Mouse (Mus musculus): ENCODE measurements around the gene Trex1.

Trex1 gene

GRCm38 (mm10) chr9:109084922-109085321, 25.4 kb upstream of the Trex1 start:
- DNase-seq (ENCODE audit: low read depth), result peak; percentile 40

- DNase-seq (ENCODE audit: low read depth), result peak; percentile 81
Observed at GRCm38 (mm10) chr9:109082124-109082800, 22.7 kb upstream of the Trex1 start, which contains the start of the genes Ccdc51 and Tma7. Ccdc51 (plus strand) TSS chr9:109082493. Tma7 (minus strand) TSS chr9:109082587.

- no peak for DNase-seq (ENCODE audit: low read depth)
Observed at GRCm38 (mm10) chr9:109081749-109082123, 22.2 kb upstream of the Trex1 start.

- DNase-seq (ENCODE audit: low read depth), result no peak
Observed at GRCm38 (mm10) chr9:109080516-109080915, 21.0 kb upstream of the Trex1 start.

GRCm38 (mm10) chr9:109073661-109074573, 14.4 kb upstream of the Trex1 start, which contains the start of gene Atrip:
Atrip (minus strand) TSS chr9:109074124.
- peak; percentile 85 for DNase-seq (ENCODE audit: low read depth)

DNA sequence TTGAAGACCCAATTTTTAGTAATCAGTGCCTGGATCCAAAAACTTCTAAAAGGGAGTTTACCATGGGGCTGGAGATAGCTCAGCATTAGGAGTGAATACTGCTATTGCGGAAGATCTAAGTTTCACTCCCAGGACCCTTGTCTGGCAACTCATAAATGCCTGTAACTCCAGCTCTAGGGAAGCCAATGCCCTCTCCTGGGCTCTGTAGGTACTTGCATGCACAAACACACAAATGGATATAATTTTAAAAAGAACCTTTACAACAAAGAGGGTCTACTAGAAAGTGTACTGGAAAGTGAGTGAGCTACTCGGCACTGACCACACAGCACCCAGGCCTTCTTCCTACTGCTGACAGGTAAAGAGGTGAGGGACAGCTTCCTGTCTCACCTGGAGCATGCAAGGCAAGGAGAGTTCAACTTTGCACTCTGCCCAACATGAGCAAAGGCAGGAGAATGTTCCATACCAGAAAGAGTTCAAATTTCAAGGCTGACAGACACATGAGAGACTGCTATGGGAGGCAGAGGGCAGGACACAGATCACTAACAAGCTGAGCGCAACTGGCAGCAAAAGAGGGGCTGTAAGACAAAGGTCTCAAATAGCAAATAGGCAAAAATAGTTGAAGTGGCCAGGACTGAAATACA, 8.7 kb upstream of the Trex1 start:
- DNase-seq (ENCODE audit: low read depth), result no peak

DNA sequence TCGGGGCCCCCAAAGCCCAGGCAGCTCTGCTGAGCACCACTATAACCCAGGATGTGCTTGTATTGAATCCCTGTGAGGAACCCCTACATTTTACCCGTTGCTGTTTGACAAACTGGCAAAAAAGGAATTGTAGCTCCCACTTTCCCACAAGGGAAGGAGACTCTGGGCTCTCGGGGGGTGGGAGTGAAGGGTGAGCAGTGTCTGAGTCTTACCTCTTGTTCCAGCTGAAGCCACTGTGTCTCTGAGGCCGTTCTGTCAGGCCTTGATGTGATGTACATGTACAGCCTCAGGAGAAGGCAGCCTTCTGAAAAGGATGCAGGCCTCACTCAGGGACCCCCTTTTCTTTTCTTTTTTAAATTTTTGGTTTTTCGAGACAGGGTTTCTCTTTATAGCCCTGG, 1.4 kb upstream of the Trex1 start:
- no peak for DNase-seq (ENCODE audit: low read depth)

DNA sequence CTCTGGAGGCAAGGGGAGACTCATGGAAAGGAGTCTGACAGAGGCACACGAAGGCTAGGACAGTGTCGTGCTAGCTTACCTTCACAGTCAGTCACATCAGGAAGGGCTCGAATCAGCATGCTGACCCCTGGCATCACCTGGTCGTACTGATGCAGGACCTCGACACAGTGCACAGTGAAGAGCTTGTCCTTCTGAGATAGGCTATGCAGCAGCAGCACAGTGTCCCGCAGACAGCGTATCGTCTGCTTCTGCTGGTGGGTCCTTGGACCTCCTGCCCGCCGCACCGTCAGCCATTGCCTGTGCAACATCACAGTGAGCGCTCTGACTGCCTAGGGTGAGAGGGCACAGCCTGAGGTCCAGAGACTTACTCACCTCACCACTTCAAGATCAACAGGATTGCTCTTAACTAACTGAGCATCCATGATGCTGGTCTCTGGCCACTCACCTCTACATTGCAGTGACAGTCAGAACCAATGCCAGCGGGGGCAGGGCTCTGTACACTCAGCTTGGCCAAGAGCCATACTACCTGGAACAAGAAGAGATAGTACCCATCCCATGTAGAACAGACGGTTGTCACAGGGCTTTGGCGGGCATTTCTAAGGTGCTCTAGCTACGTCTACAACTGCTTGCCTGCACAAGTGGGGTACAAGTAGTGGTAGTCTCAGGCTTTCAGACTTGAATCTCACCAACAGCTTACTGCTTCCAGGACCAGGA, 807 bp upstream of the Trex1 start:
- no peak for DNase-seq (ENCODE audit: low read depth)

DNA sequence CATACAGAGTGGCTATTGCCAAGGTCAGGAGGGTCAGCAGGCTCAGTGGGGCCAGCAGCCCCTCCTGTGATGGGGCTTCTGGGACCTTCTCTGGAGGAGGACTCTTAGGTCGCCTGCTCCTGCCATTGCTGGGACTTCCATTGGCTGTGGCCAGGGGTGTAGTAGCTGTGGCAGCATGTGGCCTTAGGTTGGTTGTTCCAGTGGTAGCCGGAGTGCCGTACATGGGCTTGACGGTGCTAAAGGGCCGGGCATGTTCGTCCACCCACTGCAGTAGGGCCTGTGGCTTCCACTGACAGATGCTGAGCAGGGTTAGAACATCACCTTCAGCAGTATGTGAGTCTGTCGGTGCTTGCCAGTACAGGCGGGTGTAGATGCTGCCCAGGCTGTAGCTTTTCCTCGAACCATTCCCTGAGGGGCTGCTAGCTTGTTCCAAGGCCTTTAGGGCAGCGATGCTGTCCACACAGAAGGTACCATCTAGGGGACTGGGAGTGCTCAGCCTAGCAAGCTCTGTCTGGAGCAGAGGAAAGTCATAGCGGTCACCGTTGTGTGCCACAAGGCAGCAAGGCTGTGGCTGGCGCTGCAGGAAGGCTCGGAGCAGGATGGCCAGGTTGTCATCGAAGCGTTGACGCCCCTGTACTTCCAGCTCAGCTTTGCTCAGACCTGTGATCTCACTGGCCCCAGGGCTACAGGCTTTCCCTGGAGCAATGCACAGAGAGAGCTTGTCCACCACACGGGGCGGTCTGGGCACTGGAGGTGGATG, 1.3 kb downstream of the Trex1 start:
- no peak for DNase-seq (ENCODE audit: low read depth)

DNA sequence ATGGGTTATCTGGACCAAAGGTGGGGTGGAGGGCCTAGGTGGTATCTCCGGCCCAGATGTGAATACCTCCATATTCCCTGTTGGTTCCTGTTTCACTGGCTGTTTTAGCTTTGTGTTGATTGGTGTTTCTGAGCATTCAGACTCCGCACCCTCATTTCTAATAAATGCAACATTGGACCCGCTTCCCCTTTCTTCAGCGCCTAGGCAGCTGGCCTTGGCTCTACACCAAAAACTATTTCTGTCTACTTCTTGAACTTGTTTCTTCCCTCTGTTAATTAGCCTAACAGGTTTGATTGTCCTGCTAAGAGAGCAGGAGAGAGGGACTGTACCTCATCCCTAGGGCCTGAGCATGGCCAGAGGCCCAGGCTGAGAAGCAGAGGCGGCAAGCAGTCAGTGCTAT, 2.0 kb downstream of the Trex1 start:
- no peak for DNase-seq (ENCODE audit: low read depth)

DNA sequence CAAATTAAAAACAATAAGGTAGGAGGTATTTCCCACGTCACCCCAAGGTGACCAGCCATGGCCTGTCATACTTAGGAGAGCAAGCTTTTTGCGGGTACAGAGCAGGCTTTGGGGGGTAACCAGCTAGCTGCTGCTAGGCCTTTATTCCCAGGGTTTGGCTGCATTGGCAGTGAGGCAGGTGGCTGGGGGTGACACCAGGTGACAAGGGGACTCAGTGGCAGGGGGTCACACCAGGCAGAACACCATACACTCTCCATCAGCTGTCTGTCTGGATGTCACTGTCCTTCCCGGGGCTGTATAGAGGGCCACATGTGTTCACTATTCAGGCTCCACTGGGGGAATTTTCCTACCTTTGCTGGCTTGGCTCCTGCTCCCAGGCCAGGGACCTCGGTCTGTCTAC, 2.6 kb downstream of the Trex1 start:
- no peak for DNase-seq (ENCODE audit: low read depth)

- no peak for DNase-seq (ENCODE audit: low read depth)
Observed at GRCm38 (mm10) chr9:109056081-109056690, 3.3 kb downstream of the Trex1 start.

DNA sequence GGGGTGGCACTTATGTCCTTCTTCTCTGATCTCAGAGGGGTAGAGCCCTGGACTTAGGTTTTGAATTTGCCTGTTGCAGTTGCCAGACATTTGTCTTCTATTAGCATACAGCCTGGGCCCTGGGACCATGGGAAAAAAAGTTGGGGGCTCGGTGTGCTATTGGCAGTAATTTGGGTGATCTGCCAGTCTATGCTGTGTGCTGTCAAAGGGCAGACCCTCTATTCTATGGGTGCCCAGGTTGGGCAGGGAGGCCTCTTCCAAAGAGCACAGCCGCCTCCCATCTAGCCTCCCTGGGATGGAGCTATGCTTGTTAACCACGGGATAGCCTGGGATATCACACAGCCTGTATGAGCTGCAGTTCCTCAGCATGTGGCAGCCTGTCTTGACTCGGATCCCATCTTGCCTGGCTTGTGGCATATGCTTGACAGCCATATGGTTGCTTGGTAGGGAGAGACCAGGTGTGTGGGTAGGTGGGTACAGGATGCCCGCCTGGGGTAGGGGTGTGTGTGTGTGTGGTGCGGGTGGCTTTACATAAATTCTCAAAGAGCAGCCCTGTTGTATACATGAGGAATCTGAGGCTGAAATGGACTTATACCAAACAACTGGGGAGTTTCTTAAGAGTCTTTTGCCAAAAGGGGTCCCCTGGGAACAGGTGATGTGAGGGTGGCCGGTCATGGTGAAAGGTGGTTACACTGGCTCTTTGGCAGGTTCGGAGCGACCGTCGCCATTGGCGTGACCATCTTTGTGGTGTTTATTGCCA, 4.1 kb downstream of the Trex1 start:
- no peak for DNase-seq (ENCODE audit: low read depth)

DNA sequence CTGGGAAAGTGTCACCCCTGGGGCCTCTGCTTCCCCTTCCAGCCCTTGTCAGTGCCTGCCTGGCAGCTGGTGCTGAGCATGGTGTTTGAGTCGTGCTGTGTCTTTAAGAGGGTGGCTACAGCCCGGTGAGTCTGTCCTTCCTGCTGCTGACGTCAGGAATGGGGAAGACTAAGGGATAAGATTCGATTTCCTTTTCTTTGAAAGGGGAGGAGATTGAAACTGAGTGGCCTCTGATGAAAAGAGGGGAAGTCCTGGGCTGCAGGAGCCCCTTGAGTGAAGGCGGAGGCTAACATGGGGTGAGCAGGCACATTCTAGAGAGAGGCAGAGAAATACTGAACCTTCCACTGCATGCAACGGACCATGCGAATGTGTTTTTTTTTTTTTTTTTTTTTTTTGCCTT, 4.8 kb downstream of the Trex1 start:
- peak; percentile 58 for DNase-seq (ENCODE audit: low read depth)

DNA sequence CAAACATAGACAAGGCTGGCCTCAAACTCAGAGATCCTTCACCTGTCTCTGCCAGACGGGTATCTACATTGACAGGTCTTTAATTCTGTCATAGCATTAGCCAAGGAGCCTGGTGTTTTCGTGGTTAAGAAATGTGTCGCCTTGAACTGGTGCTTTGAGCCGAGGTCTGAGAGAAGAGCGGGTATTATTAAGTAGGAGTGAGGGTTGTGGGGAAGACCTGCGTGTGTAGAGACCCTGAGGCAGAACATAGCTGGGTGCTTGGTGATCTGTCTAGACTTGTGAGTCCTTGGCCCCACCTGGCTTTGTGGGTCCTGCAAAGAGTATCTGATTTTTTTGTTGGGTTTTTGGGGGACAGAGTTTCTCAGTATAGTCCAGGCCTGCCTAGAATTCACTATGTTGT, 5.7 kb downstream of the Trex1 start:
- no peak for DNase-seq (ENCODE audit: low read depth)

DNA sequence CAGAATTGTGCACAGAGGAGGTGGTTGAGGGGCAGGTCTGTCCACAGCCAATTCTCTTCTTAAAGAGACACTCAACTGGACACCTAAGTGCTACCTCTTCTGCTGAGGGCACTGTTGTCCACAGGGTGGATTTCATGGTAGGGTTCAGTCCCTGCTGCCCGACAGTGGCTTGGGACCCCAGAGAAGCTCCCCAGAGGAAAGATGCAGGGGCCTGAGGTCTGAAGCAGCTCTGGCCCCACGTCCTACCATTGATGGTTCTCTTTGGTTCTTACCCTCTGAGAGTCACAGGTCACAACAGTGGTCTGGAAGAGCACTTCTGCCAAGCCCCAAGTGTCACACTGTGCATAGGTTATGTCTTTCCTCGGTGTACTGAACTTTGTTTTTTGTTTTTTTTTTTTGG, 6.2 kb downstream of the Trex1 start:
- no peak for DNase-seq (ENCODE audit: low read depth)

GRCm38 (mm10) chr9:109052490-109053260, 6.9 kb downstream of the Trex1 start:
- DNase-seq (ENCODE audit: low read depth), result no peak

DNA sequence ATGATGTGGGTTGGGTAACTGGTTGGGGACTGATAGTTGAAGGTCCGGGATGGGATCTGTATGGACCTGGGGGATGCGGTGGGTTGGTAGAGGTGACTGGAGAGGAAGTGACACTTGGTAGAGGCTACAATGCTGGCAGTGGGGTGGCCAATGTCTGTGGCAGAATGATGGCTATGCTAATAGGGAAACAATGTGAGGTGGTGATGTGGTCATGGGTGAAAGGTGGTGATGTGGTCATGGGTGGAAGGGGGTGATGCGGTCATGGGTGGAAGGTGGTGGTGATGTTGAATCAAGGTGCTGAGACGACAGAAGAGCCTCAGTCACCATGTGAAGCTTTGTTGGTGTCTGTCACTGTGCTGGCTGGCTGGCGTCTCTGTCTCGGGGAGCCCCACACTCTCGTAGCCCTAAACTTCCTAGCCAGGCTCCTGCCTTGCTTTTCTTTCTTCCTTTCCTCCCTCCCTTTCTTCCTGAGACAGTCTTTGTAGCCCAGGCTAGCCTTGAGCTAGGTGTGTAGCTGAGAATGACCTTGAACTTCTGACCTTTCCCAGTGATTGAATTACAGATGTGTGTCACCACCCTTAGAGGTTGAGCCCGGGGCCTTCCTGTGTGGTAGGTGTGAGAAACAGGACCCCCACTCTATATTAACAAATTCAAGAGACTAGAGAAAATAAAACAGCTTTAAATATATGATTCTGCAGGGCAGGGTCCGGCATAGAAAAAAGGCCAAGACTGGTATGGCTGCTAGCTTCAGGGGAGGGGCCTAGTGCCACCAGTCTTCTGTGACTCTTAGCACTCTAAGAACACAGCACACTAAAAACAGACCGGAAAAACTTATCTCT, 7.7 kb downstream of the Trex1 start:
- DNase-seq (ENCODE audit: low read depth), result no peak

Data from c-Kit-positive CD71-positive TER-119-negative erythroid progenitor cells, embryonic 14.5 days (primary cell).